Mouse (Mus musculus) liver, embryonic 16.5 days (tissue): ENCODE data around the gene Cnn1. TPM values are rescaled to one million over a fixed set of nuclear protein-coding genes. Genes with fewer than 3 reads are reported as not detected.
A peak's percentile ranks its signal among the peaks of the same experiment; 100 is the strongest.

ENCODE experiments used
- ATAC-seq: fragments of 200-750 bp; cut with Nextera tagmentation; 2 replicates; pipeline ENCODE4 v1.8.0; 2017; ENCODE audit warnings: low read depth, mild to moderate bottlenecking, moderate number of reproducible peaks, moderate library complexity
- H3K27ac ChIP-seq: fragments of 300-500 bp; sonication (generic); 2 replicates; pipeline ENCODE4 v1.5.1; 2014; ENCODE audit warnings: mild to moderate bottlenecking, low read length
- H3K27me3 ChIP-seq: fragments of 300-500 bp; sonication (generic); 2 replicates; pipeline ENCODE4 v1.6.1; 2014; ENCODE audit warnings: low read depth, low read length, mixed read lengths; ENCODE audit not compliant: control insufficient read depth, insufficient read depth
- H3K36me3 ChIP-seq: fragments of 300-500 bp; sonication (generic); 2 replicates; pipeline ENCODE4 v1.6.1; 2014; ENCODE audit warnings: mild to moderate bottlenecking; ENCODE audit not compliant: control insufficient read depth, insufficient read depth
- H3K4me1 ChIP-seq: fragments of 300-500 bp; sonication (generic); 2 replicates; pipeline ENCODE4 v1.6.1; 2014; ENCODE audit warnings: low read depth, low read length, mixed read lengths; ENCODE audit not compliant: control insufficient read depth
- H3K4me2 ChIP-seq: fragments of 300-500 bp; sonication (generic); 2 replicates; pipeline ENCODE4 v1.6.1; 2014; ENCODE audit warnings: low read depth, low read length, mixed read lengths
- H3K4me3 ChIP-seq: fragments of 300-500 bp; sonication (generic); 2 replicates; pipeline ENCODE4 v1.5.1; 2014; ENCODE audit warnings: low read depth, mild to moderate bottlenecking, low read length
- H3K9ac ChIP-seq: fragments of 300-500 bp; sonication (generic); 2 replicates; pipeline ENCODE4 v1.6.1; 2014; ENCODE audit warnings: low read depth, low read length
- H3K9me3 ChIP-seq: fragments of 300-500 bp; sonication (generic); replicated peaks from 2 replicates; pipeline ENCODE4 v1.6.1; 2016; ENCODE audit warnings: low read length; ENCODE audit not compliant: control insufficient read depth
- WGBS: fragments of 180-500 bp; shearing (Covaris S2); extraction: QIAGEN DNeasy Blood & Tissue Kit; methylation state at CpG from one replicate; pipeline ENCODE4 v1.1.7; 2014; ENCODE audit not compliant: insufficient replicate concordance; 5-methylcytosine and 5-hydroxymethylcytosine counted together
- polyA plus RNA-seq: library from polyadenylated mRNA; unstranded; fragments of >200 nt; fragmentation: Nextera tagmentation; extraction: Ambion mirVana; gene quantifications from 2 replicates; pipeline ENCODE4 v1.2.1, GENCODE M21; 2015

Gene Cnn1
- polyA plus RNA-seq: 0.22 and 1.8 TPM in 2 replicates

DNA sequence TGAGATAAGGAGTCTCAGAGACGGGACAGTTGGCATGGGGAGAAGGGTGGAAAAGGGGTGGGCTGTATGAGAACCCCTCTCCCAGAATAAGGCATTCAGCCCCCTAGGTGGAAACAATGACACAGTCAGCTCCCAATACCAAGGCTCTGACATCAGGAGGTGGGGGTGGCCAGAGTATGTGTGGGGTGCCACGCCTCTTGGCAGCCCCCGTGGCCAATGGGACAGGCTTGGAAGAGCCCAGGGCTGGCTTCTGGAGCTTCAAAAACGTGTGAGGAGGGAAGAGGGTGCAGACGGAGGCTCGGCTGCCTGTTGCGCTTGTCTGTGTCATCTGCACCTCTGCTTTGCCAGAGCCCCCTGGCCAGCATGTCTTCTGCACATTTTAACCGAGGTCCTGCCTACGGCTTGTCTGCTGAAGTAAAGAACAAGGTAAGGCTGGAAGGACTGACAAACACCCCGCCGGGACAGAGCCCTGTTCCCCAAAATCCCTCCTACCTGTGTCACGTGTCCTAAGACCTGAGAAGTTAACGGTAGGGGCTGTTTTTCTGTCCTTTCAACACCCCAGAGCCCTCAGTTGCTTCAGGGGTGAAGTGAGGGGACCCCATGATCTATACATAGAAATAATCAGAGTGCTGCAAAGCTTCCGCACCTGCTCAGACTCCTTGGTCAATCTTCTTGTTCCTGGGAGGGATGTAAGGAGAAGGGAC lies at the start of gene Cnn1:
TSS of gene Cnn1 (plus strand) at position 224 of the 704 bp plus-strand sequence.
- H3K4me2 ChIP-seq: no peak within 1 kb of the TSS
- H3K4me3 ChIP-seq: no peak within 1 kb of the TSS
- H3K27me3 ChIP-seq: peaks cover 33% of the 10 kb centered on the region
- WGBS: 6% methylated on average over 14 of the region's 14 CpGs
- H3K36me3 ChIP-seq: no peaks in the 10 kb centered on the region
- no peak for ATAC-seq
- no peak within 1 kb of the TSS for H3K27ac ChIP-seq
- no peak within 1 kb of the TSS for H3K9ac ChIP-seq
- peaks cover 3% of the 10 kb centered on the region; the same call in 1 of the 2 replicates for H3K4me1 ChIP-seq
- no peaks in the 10 kb centered on the region for H3K9me3 ChIP-seq

DNA sequence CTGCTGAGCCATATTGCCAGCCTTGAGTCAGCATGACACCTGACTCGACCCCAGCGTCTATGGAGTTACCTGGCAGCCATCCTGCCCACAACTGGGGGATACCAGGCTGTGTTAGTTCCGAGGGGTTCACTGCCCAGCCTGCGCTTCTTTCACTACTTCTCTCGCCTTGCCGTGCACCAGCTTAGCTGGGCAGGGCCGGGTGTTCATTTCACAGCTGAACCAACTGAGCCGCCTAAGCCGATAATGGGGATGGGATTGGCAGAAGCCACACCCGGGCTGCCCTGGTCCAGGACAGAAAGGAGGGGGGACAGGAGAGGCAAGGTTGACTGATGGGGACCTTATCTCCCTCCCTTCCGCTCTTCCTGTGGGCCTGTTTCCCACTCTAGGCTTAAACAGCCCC lies 49.7 kb upstream of the Cnn1 start:
- Histone ChIP-seq H3K4me1 (peaks cover 18% of the 10 kb centered on the region), H3K27ac (no peak overlapping the region), H3K4me2 (no peak overlapping the region), H3K36me3 (no peaks in the 10 kb centered on the region), H3K9ac (no peak overlapping the region), H3K9me3 (no peaks in the 10 kb centered on the region), H3K27me3 (peaks cover 58% of the 10 kb centered on the region), H3K4me3 (no peak overlapping the region)
- no peak for ATAC-seq
- 54% methylated on average over 11 of the region's 11 CpGs for WGBS

DNA sequence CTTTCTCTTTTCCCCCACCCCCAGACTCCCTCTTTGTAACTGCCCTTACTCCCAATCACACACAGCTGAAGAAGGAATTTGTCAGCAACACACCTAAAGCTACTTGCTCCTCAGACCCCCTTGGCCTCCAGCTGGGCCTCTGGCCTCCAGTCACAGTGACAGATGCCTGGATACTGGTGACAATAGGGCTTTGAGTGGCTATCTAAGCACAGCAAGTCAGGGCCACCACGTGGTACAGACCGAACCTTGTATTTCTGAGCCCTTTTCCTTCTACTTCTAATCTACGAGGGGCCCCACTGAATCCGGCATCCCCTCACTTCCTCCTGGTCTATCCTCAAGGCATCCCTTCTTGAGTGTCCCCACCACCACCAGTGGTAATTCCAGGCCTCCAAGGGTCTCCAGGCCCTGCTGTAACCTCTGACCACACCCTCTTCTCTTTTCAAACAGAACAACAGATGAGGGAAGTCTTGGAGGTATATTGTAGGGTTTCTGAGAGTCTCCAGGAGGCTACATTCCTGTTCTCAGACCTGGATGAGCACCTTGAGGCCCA lies 49.2 kb upstream of the Cnn1 start:
- H3K27ac ChIP-seq: no peak overlapping the region
- H3K9me3 ChIP-seq: no peaks in the 10 kb centered on the region
- H3K9ac ChIP-seq: no peak overlapping the region
- no peak overlapping the region for H3K4me3 ChIP-seq
- H3K4me1 ChIP-seq: peaks cover 23% of the 10 kb centered on the region
- peaks cover 62% of the 10 kb centered on the region for H3K27me3 ChIP-seq
- H3K4me2 ChIP-seq: no peak overlapping the region
- no peak for ATAC-seq
- WGBS: 46% methylated on average over 4 of the region's 4 CpGs
- no peaks in the 10 kb centered on the region for H3K36me3 ChIP-seq

DNA sequence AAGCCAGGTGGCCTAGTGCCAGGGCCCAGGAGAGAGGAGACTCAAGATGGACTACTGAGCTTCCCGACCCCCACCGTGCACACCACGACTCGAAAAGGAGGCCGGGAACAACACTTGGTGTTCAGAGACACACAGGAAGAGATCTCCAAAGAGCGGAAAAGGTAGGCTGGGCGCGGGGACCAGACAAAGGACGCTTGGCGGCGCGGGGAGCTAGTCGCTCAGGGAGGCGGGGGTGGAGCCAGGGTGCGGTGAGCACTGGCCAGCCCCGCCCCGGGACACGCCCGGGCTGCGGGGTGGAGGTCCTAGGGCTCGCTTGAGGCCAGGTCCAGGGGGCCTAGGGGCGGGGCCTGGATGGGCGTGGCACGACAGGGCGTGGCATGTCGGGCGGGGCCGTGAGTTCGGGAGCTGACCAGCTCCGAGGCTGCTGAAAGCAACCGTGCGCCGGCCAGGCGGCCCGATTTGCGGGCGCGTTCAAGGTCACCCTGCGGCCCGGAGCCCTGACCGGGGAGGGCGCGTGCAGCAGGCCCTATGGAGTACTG lies 48.6 kb upstream of the Cnn1 start:
- Histone ChIP-seq H3K4me1 (peaks cover 28% of the 10 kb centered on the region), H3K27me3 (peaks cover 62% of the 10 kb centered on the region), H3K27ac (no peak overlapping the region), H3K4me3 (peak overlapping the region; percentile 33), H3K9me3 (no peaks in the 10 kb centered on the region), H3K9ac (no peak overlapping the region), H3K36me3 (no peaks in the 10 kb centered on the region), H3K4me2 (peak overlapping the region; percentile 56)
- WGBS: under 1% methylated on average over 40 of the region's 43 CpGs
- ATAC-seq: peak; percentile 62

DNA sequence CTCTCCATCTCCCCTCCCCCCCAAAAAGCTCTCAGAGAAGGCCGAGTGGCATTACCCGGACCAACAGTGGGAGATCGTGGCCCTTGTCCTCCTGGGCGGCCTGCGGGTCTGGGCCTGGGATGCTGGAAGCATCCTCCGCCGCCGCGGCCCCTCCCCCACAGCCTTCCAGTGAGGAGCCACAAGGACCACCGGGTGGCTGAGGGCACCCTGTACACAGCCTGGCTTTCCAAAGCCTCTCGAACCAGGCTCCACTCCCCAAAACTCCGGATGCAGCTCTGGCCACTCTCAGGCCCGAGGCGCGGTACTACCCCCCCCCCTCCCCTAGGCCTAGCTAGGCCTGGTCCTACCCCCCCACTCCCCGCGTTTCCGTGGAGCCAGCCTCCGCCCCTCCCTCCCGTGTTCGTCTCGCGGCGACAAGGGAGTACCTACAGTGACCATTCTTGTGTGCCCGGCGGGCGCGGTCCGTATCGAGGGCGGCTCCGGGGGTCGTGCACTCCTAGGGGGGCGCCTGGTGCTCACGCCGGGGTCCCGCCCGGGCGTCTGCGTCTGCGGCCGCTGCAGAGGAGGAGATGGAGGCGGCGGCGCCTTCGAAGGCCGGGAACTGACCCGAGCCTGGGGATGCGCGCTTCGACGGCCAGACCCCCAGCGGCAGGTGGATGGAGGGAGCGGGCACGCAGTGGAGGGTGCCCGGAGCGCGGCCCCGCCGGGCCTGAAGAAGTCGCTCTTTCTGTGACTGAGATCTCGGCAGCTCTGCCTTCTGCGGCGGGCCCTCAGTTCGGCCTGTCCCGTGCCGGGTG lies 47.7 kb upstream of the Cnn1 start:
- no peaks in the 10 kb centered on the region for H3K36me3 ChIP-seq
- WGBS: 2% methylated on average over 65 of the region's 67 CpGs
- H3K9me3 ChIP-seq: no peaks in the 10 kb centered on the region
- H3K4me1 ChIP-seq: peaks cover 28% of the 10 kb centered on the region
- peak overlapping the region; percentile 33 for H3K4me3 ChIP-seq
- H3K4me2 ChIP-seq: peak overlapping the region; percentile 56
- H3K9ac ChIP-seq: no peak overlapping the region
- H3K27me3 ChIP-seq: peaks cover 62% of the 10 kb centered on the region
- no peak for ATAC-seq
- H3K27ac ChIP-seq: no peak overlapping the region

DNA sequence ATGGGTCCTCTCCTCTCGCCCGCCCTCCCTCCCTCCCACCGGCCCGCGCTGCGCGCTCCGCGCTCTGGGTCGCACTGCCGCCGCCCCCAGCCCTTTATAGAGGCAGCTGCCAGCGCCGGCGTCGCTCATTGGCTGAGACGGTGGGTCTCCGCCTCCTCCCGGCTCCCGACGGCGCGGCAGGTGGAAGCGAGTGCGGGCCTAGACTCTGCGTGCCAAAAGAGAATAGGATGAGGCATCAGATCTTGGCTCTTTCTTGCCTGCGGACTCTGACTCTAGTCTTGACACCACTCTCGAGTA lies 47.1 kb upstream of the Cnn1 start, which contains the start of gene Elavl3:
TSS of gene Elavl3 (minus strand) at position 66 of the 297 bp plus-strand sequence.
- Histone ChIP-seq H3K4me2 (peak within 1 kb of the TSS; percentile 56), H3K27ac (no peak within 1 kb of the TSS), H3K9ac (no peak within 1 kb of the TSS), H3K9me3 (no peaks in the 10 kb centered on the region), H3K4me1 (peaks cover 28% of the 10 kb centered on the region), H3K36me3 (no peaks in the 10 kb centered on the region; the same call in 1 of the 2 replicates), H3K4me3 (peak within 1 kb of the TSS; percentile 33), H3K27me3 (peaks cover 62% of the 10 kb centered on the region)
- 3% methylated on average over 26 of the region's 28 CpGs for WGBS
- ATAC-seq: no peak

DNA sequence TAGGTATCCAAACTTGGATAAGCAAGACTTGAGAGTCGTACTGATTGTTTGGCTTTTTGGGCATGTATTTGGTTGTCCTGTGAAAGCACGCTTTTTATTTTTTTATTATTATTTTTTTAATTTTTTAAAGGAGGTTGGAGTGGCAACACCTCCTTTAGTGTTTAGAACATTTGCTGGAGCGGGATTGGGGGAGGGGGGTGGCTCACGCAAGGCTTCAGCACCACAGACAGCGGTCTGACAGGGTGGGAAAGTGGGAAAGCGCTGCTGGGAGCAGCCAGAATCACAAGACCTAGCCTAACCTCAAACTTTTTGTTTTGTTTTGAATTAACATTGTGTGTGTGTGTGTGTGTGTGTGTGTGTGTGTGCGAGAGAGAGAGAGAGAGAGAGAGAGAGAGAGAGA lies 45.4 kb upstream of the Cnn1 start:
- H3K27ac ChIP-seq: no peak overlapping the region
- H3K27me3 ChIP-seq: peaks cover 56% of the 10 kb centered on the region
- H3K4me1 ChIP-seq: peaks cover 28% of the 10 kb centered on the region
- H3K9ac ChIP-seq: no peak overlapping the region
- H3K4me3 ChIP-seq: no peak overlapping the region
- WGBS: 29% methylated on average over 7 of the region's 7 CpGs
- H3K9me3 ChIP-seq: no peaks in the 10 kb centered on the region
- no peak overlapping the region for H3K4me2 ChIP-seq
- ATAC-seq: no peak
- peaks cover 7% of the 10 kb centered on the region for H3K36me3 ChIP-seq

DNA sequence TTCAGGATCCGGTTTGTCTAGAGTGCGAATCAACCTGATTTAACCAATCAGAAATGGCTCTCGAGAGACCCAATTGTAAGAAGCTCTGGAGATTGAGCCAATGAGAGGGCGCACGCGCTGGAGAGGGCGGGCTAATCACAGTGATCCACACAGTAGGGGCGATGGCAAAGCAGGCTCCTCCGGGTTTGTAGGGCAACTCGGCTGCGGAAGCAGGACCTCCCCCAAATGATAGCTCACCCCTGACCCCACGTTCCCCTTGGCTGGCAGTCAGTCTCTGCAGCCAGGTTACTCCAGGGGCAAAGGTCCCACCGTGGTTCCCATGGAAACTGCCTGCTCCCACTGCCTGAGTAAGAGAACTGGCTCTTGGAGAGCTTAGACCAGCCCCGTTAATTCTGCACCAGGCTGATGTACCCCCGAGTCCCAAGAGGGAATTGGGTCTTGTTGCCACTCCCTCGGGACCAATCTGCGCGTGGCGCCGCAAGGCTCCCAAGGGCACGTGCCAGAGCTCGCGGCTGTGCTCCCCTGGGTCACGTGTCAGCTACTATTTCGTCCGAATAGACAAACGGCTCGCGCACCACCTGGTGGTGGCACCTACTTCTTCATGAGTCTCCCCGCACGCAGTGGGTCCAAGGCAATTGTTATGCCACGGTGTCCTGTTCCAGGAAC lies 44.5 kb upstream of the Cnn1 start:
- no peak overlapping the region for H3K27ac ChIP-seq
- ATAC-seq: peak; percentile 60
- H3K4me3 ChIP-seq: no peak overlapping the region
- peaks cover 51% of the 10 kb centered on the region for H3K27me3 ChIP-seq
- 2% methylated on average over 32 of the region's 32 CpGs for WGBS
- H3K4me1 ChIP-seq: peaks cover 28% of the 10 kb centered on the region
- no peak overlapping the region for H3K9ac ChIP-seq
- H3K9me3 ChIP-seq: no peaks in the 10 kb centered on the region
- peaks cover 11% of the 10 kb centered on the region for H3K36me3 ChIP-seq
- peak overlapping the region; percentile 17; the same call in 1 of the 2 replicates for H3K4me2 ChIP-seq
